Mouse (Mus musculus) stomach, postnatal 0 days (tissue): Measurements from ENCODE around the gene Evi5.

ENCODE experiments used
- CTCF ChIP-seq: IDR thresholded peaks from 2 replicates; pipeline ENCODE4 v1.5.1; 2016; ENCODE audit warnings: antibody characterized with exemption, low read depth, mild to moderate bottlenecking, moderate library complexity
- EP300 ChIP-seq: optimal IDR thresholded peaks from 2 replicates; pipeline ENCODE3; 2016; ENCODE audit warnings: antibody characterized with exemption

DNA sequence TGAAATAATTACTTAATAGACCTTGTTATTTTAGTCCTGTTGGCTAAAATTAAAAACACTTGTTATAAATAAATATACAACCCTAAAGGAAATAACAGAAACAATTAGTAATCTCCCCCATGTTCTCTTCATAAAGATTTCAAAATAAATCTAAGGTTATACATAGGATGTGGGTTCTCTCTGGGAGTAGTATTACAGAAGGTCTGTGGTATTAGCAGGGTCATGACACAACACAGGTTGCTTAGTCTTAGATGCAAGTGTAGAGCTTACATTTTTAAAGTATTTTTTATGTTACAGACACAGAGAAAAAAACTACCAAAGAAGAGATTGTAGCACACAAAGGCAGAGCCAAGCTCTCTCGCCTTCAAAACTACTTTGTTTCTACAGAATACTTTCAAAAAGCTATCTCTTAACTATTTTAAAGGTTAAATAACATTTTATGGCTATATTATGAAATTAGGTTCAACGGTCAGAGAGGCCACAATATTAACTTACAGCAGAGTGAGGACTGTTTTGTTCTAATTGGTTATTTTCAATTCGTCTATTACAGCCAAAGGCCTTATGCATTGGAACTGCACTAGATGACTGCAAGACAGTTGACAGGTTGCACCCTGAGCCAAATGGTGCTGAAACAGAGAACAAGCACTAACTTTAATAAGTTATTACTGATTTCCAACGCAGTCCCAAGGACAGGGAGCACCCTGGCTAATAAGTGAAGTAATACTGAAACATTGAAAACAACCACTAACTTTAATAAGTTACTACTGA, 97.9 kb downstream of the Evi5 start:
- TF ChIP-seq CTCF, result no peak
- no peak for TF ChIP-seq EP300
